Mouse (Mus musculus) cerebral cortex, adult 2 months (tissue): ENCODE data around the gene Krt76.

ENCODE experiments used
- WGBS: fragments of 180-500 bp; shearing (Covaris S2); methylation state at CpG from one replicate; pipeline ENCODE4 v1.1.7; 2018; 5-methylcytosine and 5-hydroxymethylcytosine counted together

The Krt76 gene

GRCm38 (mm10) chr15:101892820-101893219, at the start of gene Krt76:
Krt76 (minus strand) TSS chr15:101892920.
- 76% methylated on average over 4 of the region's 4 CpGs for WGBS

GRCm38 (mm10) chr15:101941948-101942347, 49.2 kb upstream of the Krt76 start:
- WGBS = 59% methylated on average over 8 of the region's 8 CpGs

- 74% methylated on average over 6 of the region's 6 CpGs for WGBS
These were observed 47.6 kb upstream of the Krt76 start, which contains the start of gene Krt79 for GRCm38 (mm10) chr15:101940274-101940829. Krt79 (minus strand) TSS chr15:101940324.

- 82% methylated on average over 9 of the region's 9 CpGs for WGBS
These were observed 46.0 kb upstream of the Krt76 start for GRCm38 (mm10) chr15:101938600-101939308.

GRCm38 (mm10) chr15:101933024-101933423, 40.3 kb upstream of the Krt76 start:
- WGBS = 81% methylated on average over 6 of the region's 6 CpGs

GRCm38 (mm10) chr15:101929666-101930065, 36.9 kb upstream of the Krt76 start:
- 28% methylated on average over 17 of the region's 17 CpGs for WGBS

- 41% methylated on average over 9 of the region's 9 CpGs for WGBS
These were observed 36.4 kb upstream of the Krt76 start for GRCm38 (mm10) chr15:101929087-101929486.

GRCm38 (mm10) chr15:101927340-101928080, 34.8 kb upstream of the Krt76 start:
- WGBS = 71% methylated on average over 12 of the region's 12 CpGs

GRCm38 (mm10) chr15:101925041-101925440, 32.3 kb upstream of the Krt76 start:
- 82% methylated on average over 1 of the region's 1 CpGs for WGBS

GRCm38 (mm10) chr15:101924635-101925034, 31.9 kb upstream of the Krt76 start, which contains the start of gene Krt4:
Krt4 (minus strand) TSS chr15:101924735.
- WGBS = 87% methylated on average over 11 of the region's 11 CpGs

GRCm38 (mm10) chr15:101922296-101922695, 29.6 kb upstream of the Krt76 start:
- WGBS = 98% methylated on average over 2 of the region's 2 CpGs

GRCm38 (mm10) chr15:101916072-101916471, 23.4 kb upstream of the Krt76 start:
- whole genome bisulfite sequencing = 76% methylated on average over 2 of the region's 2 CpGs

GRCm38 (mm10) chr15:101904849-101905248, 12.1 kb upstream of the Krt76 start:
- WGBS = 87% methylated on average over 5 of the region's 5 CpGs

GRCm38 (mm10) chr15:101902171-101903149, 9.7 kb upstream of the Krt76 start:
- WGBS = 79% methylated on average over 12 of the region's 12 CpGs

- 92% methylated on average over 4 of the region's 4 CpGs for WGBS
These were observed 2.5 kb upstream of the Krt76 start for GRCm38 (mm10) chr15:101895216-101895615.

GRCm38 (mm10) chr15:101879776-101880175, 12.9 kb downstream of the Krt76 start:
- WGBS = 39% methylated on average over 11 of the region's 11 CpGs

GRCm38 (mm10) chr15:101878041-101878440, 14.7 kb downstream of the Krt76 start:
- 74% methylated on average over 2 of the region's 2 CpGs for WGBS

- 59% methylated on average over 1 of the region's 1 CpGs for WGBS
These were observed 18.3 kb downstream of the Krt76 start for GRCm38 (mm10) chr15:101874383-101874782.

GRCm38 (mm10) chr15:101873231-101873630, 19.5 kb downstream of the Krt76 start:
- WGBS = 67% methylated on average over 4 of the region's 4 CpGs

- WGBS = 8% methylated on average over 6 of the region's 6 CpGs
These were observed 23.3 kb downstream of the Krt76 start, which contains the start of gene Krt77 for GRCm38 (mm10) chr15:101869431-101869830. Krt77 (minus strand) TSS chr15:101869705.

- 43% methylated on average over 7 of the region's 7 CpGs for WGBS
These were observed 26.0 kb downstream of the Krt76 start for GRCm38 (mm10) chr15:101866754-101867153.
